Mouse (Mus musculus) heart, adult 2 months (tissue): Measurements from ENCODE around the gene Grin2b. TPM values are rescaled to one million over a fixed set of nuclear protein-coding genes. Genes with fewer than 3 reads are reported as not detected.
"Not testable (repeated sequence)": the region's sequence is repeated elsewhere in the genome, so short reads cannot be mapped to it uniquely, and the experiment has no call there.

Experiments used
- DNase-seq, 2 experiments: peaks; one replicate each; pipeline ENCODE4 v3.0.0; 2021
- H3K27ac ChIP-seq: fragments of 200-600 bp; 2 replicates; pipeline ENCODE4 v1.8.1; 2022
- H3K27me3 ChIP-seq: fragments of 200-500 bp; 2 replicates; pipeline ENCODE4 v1.6.1; 2012; ENCODE audit warnings: mild to moderate bottlenecking, low read length, inconsistent platforms, mixed read lengths; ENCODE audit not compliant: control insufficient read depth, insufficient read depth
- H3K36me3 ChIP-seq: fragments of 200-500 bp; 2 replicates; pipeline ENCODE4 v1.6.1; 2012; ENCODE audit warnings: low read length, inconsistent platforms; ENCODE audit not compliant: control insufficient read depth, insufficient read depth
- H3K4me1 ChIP-seq: fragments of 200-500 bp; 2 replicates; pipeline ENCODE4 v1.6.1; 2011; ENCODE audit warnings: low read length; ENCODE audit not compliant: control insufficient read depth, insufficient read depth
- H3K4me3 ChIP-seq: fragments of 200-600 bp; 2 replicates; pipeline ENCODE4 v1.8.1; 2022
- H3K79me2 ChIP-seq: fragments of 200-500 bp; replicated peaks from 2 replicates; pipeline ENCODE4 v1.6.1; 2012; ENCODE audit warnings: mild to moderate bottlenecking, inconsistent platforms, low read length, moderate library complexity, mixed read lengths; ENCODE audit not compliant: control insufficient read depth, insufficient read depth
- H3K9ac ChIP-seq: fragments of 200-500 bp; 2 replicates; pipeline ENCODE4 v1.6.1; 2012; ENCODE audit warnings: low read depth, mild to moderate bottlenecking, control low read depth, inconsistent platforms, low read length, mixed read lengths
- CTCF ChIP-seq: fragments of 200-600 bp; IDR thresholded peaks from 2 replicates; pipeline ENCODE4 v1.8.1; 2022; ENCODE audit warnings: antibody characterized with exemption, mild to moderate bottlenecking, moderate library complexity
- EP300 ChIP-seq: fragments of 200-500 bp; IDR thresholded peaks from 2 replicates; pipeline ENCODE4 v1.6.1; 2011; ENCODE audit warnings: low read depth, low read length, control low read depth; ENCODE audit not compliant: insufficient read depth
- POLR2A ChIP-seq: fragments of 200-500 bp; IDR thresholded peaks from 2 replicates; pipeline ENCODE4 v1.6.1; 2011; ENCODE audit warnings: mild to moderate bottlenecking, low read depth, low read length, control low read depth; ENCODE audit not compliant: insufficient read depth
- WGBS: fragments of 180-500 bp; shearing (Covaris S2); methylation state at CpG from one replicate; pipeline ENCODE4 v1.1.7; 2018; 5-methylcytosine and 5-hydroxymethylcytosine counted together
- intact Hi-C: fragments of 180-260 bp; cut with DNase I; formaldehyde crosslinking; loops from one replicate; pipeline ENCODE4 v1.15.1; 2025
- polyA plus RNA-seq: library from polyadenylated mRNA; depleted of rRNA; stranded (reverse); fragments of >200 nt; gene quantifications from 2 replicates; pipeline ENCODE4 v1.2.3, GENCODE M21; 2012
- total RNA-seq, 2 experiments: library from RNA; stranded (reverse); gene quantifications; 2 replicates each; pipeline ENCODE4 v1.2.3; 2021

The Grin2b gene
- total and polyA plus RNA-seq, 3 experiments: 0.02 TPM; not detected in 2

GRCm38 (mm10) chr6:135832041-135832440, 341.3 kb downstream of the Grin2b start:
- TF ChIP-seq POLR2A (no peak), EP300 (no peak)
- Histone ChIP-seq H3K4me3 (no peak overlapping the region), H3K27me3 (no peaks in the 10 kb centered on the region), H3K36me3 (no peaks in the 10 kb centered on the region), H3K4me1 (no peaks in the 10 kb centered on the region), H3K79me2 (no peaks in the 10 kb centered on the region), H3K9ac (no peak overlapping the region), H3K27ac (no peak overlapping the region)
- 81% methylated on average over 3 of the region's 3 CpGs for WGBS
- DNase-seq: no peak
- intact Hi-C loops: no loop called here

GRCm38 (mm10) chr6:135831032-135831431, 342.3 kb downstream of the Grin2b start:
- H3K27me3 ChIP-seq: no peaks in the 10 kb centered on the region
- intact Hi-C loops: no loop called here
- 73% methylated on average over 1 of the region's 1 CpGs for WGBS

GRCm38 (mm10) chr6:135829458-135829857, 343.9 kb downstream of the Grin2b start:
- no peak overlapping the region for H3K9ac ChIP-seq
- no peaks in the 10 kb centered on the region for H3K36me3 ChIP-seq
- intact Hi-C loops: no loop called here
- H3K27me3 ChIP-seq: no peaks in the 10 kb centered on the region
- 88% methylated on average over 7 of the region's 7 CpGs for WGBS
- no peaks in the 10 kb centered on the region for H3K79me2 ChIP-seq
- no peak for TF ChIP-seq CTCF
- no peak for TF ChIP-seq EP300
- no peak for TF ChIP-seq POLR2A
- H3K4me1 ChIP-seq: no peaks in the 10 kb centered on the region
- H3K27ac ChIP-seq: no peak overlapping the region
- no peak overlapping the region for H3K4me3 ChIP-seq
- no peak for DNase-seq

More at GRCm38 (mm10) chr6:135831032-135831431, 342.3 kb downstream of the Grin2b start:
- no peak for DNase-seq
- H3K79me2 ChIP-seq: no peaks in the 10 kb centered on the region
- no peak overlapping the region for H3K9ac ChIP-seq
- H3K4me1 ChIP-seq: no peaks in the 10 kb centered on the region
- H3K4me3 ChIP-seq: no peak overlapping the region
- TF ChIP-seq EP300 (no peak), POLR2A (no peak), CTCF (no peak)
- no peaks in the 10 kb centered on the region for H3K36me3 ChIP-seq
- H3K27ac ChIP-seq: no peak overlapping the region

- Histone ChIP-seq H3K36me3 (no peaks in the 10 kb centered on the region), H3K79me2 (no peaks in the 10 kb centered on the region), H3K9ac (no peak overlapping the region), H3K27ac (no peak overlapping the region), H3K27me3 (no peaks in the 10 kb centered on the region), H3K4me1 (no peaks in the 10 kb centered on the region), H3K4me3 (no peak overlapping the region)
- intact Hi-C loops: loop anchor here (1.0 kb wide), 1 partner anchor 385 kb away; no protein-coding TSS in a partner anchor
- TF ChIP-seq CTCF (no peak), POLR2A (no peak), EP300 (no peak)
- WGBS: 44% methylated on average over 4 of the region's 4 CpGs
- no peak for DNase-seq
Measured at GRCm38 (mm10) chr6:135828976-135829375, 344.3 kb downstream of the Grin2b start.

- 16% methylated on average over 4 of the region's 4 CpGs for WGBS
- Histone ChIP-seq H3K27ac (no peak overlapping the region), H3K79me2 (no peaks in the 10 kb centered on the region), H3K4me3 (no peak overlapping the region), H3K4me1 (no peaks in the 10 kb centered on the region), H3K9ac (no peak overlapping the region), H3K36me3 (no peaks in the 10 kb centered on the region), H3K27me3 (no peaks in the 10 kb centered on the region)
- intact Hi-C loops: loop anchor here (1.0 kb wide), 1 partner anchor 384 kb away; no protein-coding TSS in a partner anchor
- TF ChIP-seq EP300 (no peak), CTCF (peak; percentile 94)
- peak; percentile 21 to 43 for DNase-seq
Measured at GRCm38 (mm10) chr6:135827942-135828341, 345.4 kb downstream of the Grin2b start.

- Histone ChIP-seq H3K27ac (no peak overlapping the region), H3K9ac (no peak overlapping the region), H3K4me3 (no peak overlapping the region), H3K36me3 (no peaks in the 10 kb centered on the region), H3K79me2 (no peaks in the 10 kb centered on the region), H3K4me1 (no peaks in the 10 kb centered on the region), H3K27me3 (no peaks in the 10 kb centered on the region)
- WGBS: 82% methylated on average over 3 of the region's 3 CpGs
- TF ChIP-seq CTCF (no peak), EP300 (no peak), POLR2A (no peak)
- no peak for DNase-seq
- intact Hi-C loops: no loop called here
Measured at GRCm38 (mm10) chr6:135827317-135827716, 346.0 kb downstream of the Grin2b start.

GRCm38 (mm10) chr6:135826776-135827175, 346.5 kb downstream of the Grin2b start:
- H3K27me3 ChIP-seq, DNase-seq, intact Hi-C loops, H3K9ac ChIP-seq, H3K27ac ChIP-seq, H3K79me2 ChIP-seq, H3K4me3 ChIP-seq, H3K4me1 ChIP-seq, H3K36me3 ChIP-seq: not testable (repeated sequence)
- WGBS: 94% methylated on average over 7 of the region's 7 CpGs
